Mouse (Mus musculus) midbrain, embryonic 10.5 days (tissue): ENCODE results near the gene Sirt2. TPM values are rescaled to one million over a fixed set of nuclear protein-coding genes. Genes with fewer than 3 reads are reported as not detected.

Experiments used
- DNase-seq: peaks from one replicate; pipeline ENCODE4 v3.0.0-alpha.2; 2017; ENCODE audit warnings: low spot score
- H3K27ac ChIP-seq: fragments of 300-500 bp; sonication (generic); replicated peaks from 2 replicates; pipeline ENCODE4 v1.5.1; 2016; ENCODE audit warnings: mild to moderate bottlenecking
- H3K27me3 ChIP-seq: fragments of 300-500 bp; sonication (generic); 2 replicates; pipeline ENCODE4 v1.6.1; 2016; ENCODE audit warnings: low read depth, mild to moderate bottlenecking; ENCODE audit not compliant: poor library complexity, severe bottlenecking
- H3K36me3 ChIP-seq: fragments of 300-500 bp; sonication (generic); 2 replicates; pipeline ENCODE4 v1.6.1; 2016; ENCODE audit warnings: mild to moderate bottlenecking, moderate library complexity
- H3K4me1 ChIP-seq: fragments of 300-500 bp; sonication (generic); 2 replicates; pipeline ENCODE4 v1.6.1; 2016
- H3K4me3 ChIP-seq: fragments of 300-500 bp; sonication (generic); 2 replicates; pipeline ENCODE4 v1.5.1; 2016; ENCODE audit warnings: mild to moderate bottlenecking, moderate library complexity
- H3K9me3 ChIP-seq: fragments of 300-500 bp; sonication (generic); replicated peaks from 2 replicates; pipeline ENCODE4 v1.6.1; 2016; ENCODE audit warnings: mild to moderate bottlenecking
- WGBS: fragments of 180-500 bp; shearing (Covaris S2); methylation state at CpG from one replicate; pipeline ENCODE4 v1.1.7; 2016; 5-methylcytosine and 5-hydroxymethylcytosine counted together
- polyA plus RNA-seq: library from polyadenylated mRNA; unstranded; fragments of >200 nt; fragmentation: Nextera tagmentation; extraction: Ambion mirVana; gene quantifications from 2 replicates; pipeline ENCODE4 v1.2.1, GENCODE M21; 2016

Gene Sirt2
- polyA plus RNA-seq, 1 experiment from 2014 or later, result 62.7 TPM

DNA sequence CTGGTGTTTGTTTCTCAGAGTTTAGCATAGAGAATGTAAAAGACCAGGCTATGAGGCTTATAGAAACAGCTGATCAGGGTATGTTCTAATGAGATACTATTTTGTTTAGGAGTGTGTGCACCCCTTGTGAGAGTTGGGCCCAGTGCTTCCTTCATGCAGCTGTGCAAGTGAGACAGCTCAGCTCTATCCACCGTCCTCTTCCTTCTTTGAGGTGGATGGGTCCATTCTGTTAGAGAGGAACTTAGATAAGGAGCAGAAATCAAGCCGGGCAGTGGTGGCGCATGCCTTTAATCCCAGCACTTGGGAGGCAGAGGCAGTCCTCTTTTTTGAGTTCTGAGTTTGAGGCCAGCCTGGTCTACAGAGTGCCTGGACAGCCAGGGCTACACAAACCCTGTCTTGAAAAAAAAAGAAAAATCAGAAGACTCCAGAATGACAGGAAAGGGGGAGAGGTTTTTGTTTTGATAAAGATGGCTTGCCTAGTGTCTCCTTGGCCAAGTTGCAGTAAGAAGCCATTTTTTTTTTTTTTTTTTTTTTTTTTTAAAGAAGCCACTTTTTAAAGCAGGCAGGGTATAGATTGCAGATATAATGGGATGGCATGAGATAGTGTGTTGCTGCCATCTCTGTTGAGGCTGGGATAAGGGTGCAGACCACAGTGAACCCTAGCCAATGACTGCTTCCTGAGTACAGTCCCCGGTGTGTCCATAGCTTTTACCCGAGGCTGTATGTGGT lies 47.9 kb downstream of the Sirt2 start:
- no peak overlapping the region for H3K27ac ChIP-seq
- H3K4me3 ChIP-seq, result peak overlapping the region; percentile 18; the same call in 1 of the 2 replicates
- no peak for DNase-seq
- peaks cover 77% of the 10 kb centered on the region for H3K36me3 ChIP-seq
- 93% methylated on average over 5 of the region's 5 CpGs for WGBS
- H3K27me3 ChIP-seq, result no peaks in the 10 kb centered on the region
- H3K9me3 ChIP-seq, result no peaks in the 10 kb centered on the region
- H3K4me1 ChIP-seq, result peaks cover 77% of the 10 kb centered on the region

DNA sequence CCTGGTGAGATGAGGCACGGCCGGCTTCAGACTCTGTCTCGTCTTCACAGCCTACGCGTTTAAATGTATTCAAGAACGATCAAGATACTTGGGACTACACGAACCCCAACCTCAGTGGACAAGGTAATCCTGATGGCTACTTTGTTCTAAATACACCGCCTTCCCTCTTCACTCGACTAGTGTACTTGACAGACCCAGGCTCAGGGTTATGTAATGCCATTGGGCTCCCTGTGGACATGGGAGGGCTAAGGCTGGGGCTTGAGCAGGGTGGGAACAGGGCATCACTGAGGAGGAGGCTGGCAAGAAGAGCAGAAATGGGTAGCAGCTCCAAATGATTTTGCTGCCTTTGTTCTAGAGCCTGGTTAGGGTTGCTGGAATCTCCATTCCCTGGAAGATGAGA lies 48.7 kb downstream of the Sirt2 start:
- peaks cover 85% of the 10 kb centered on the region for H3K36me3 ChIP-seq
- H3K4me3 ChIP-seq, result peak overlapping the region; percentile 18; the same call in 1 of the 2 replicates
- no peak overlapping the region for H3K27ac ChIP-seq
- H3K27me3 ChIP-seq, result no peaks in the 10 kb centered on the region
- H3K9me3 ChIP-seq, result no peaks in the 10 kb centered on the region
- WGBS, result 94% methylated on average over 9 of the region's 9 CpGs
- no peak for DNase-seq
- H3K4me1 ChIP-seq, result peaks cover 85% of the 10 kb centered on the region

DNA sequence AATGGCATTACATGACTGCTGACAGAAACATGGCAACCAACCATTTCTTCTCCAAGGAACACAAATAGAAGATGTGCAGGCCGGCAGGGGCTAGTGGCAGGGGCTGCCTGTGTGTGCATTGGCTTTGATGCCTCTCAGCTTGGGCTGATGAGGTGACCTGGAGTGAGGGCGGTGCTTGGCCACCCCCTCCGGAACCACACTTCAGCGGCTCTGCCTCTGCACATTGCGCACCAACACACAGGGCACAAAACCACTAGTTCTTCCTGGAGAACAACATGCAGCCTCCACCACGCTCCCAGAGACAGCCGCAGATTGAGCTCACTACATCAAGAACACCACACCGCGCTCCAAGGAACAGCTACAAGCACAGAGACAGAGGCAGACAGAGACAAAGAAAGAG lies 49.7 kb downstream of the Sirt2 start:
- peaks cover 95% of the 10 kb centered on the region for H3K4me1 ChIP-seq
- no peak for DNase-seq
- no peak overlapping the region for H3K27ac ChIP-seq
- WGBS, result 89% methylated on average over 9 of the region's 9 CpGs
- peak overlapping the region; percentile 26; the same call in 1 of the 2 replicates for H3K4me3 ChIP-seq
- H3K27me3 ChIP-seq, result no peaks in the 10 kb centered on the region
- no peaks in the 10 kb centered on the region for H3K9me3 ChIP-seq
- peaks cover 95% of the 10 kb centered on the region for H3K36me3 ChIP-seq

DNA sequence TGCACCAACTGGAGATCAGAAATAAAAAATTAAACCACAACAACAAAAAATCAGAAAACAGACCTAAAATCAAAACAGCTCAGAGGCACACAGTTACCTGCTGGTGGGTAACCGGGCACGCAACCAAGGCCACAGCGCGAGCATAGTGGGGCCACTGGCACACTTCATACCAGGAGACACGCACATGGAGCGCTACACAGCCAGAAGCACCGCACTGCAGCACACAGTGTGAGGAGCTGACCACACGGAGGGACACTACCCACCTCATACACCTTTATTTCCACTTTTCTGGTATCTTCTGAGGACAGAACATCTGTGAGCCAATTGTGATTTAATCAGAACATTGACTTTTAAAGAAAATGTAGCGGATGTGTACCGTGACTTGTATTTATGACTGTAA lies 50.4 kb downstream of the Sirt2 start:
- Histone ChIP-seq H3K4me1 (peaks cover 98% of the 10 kb centered on the region), H3K27me3 (no peaks in the 10 kb centered on the region), H3K4me3 (peak overlapping the region; percentile 21; the same call in 1 of the 2 replicates), H3K27ac (no peak overlapping the region), H3K36me3 (peaks cover 99% of the 10 kb centered on the region), H3K9me3 (no peaks in the 10 kb centered on the region)
- no peak for DNase-seq
- 97% methylated on average over 10 of the region's 10 CpGs for WGBS

DNA sequence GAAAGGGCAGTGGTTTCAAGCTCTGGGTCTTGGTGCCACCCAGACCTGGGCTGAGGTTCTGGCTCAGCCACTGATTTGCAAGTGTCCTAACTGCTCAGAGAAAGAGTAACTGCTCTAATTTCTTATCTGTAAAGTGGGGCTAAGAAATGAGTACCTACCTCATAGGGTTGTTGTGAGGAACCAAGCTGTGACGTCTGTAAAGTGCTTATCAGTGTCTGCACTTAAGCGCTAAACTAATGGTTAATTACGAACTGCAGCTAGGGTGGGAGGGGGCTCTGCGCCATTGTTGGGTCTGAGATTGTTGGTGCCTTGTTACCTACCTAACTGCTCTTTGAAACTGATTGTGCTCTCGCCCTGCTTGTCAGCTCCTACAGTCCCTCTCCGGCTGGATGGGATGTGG lies 51.0 kb downstream of the Sirt2 start:
- H3K36me3 ChIP-seq, result peaks cover 99% of the 10 kb centered on the region
- no peaks in the 10 kb centered on the region for H3K9me3 ChIP-seq
- no peaks in the 10 kb centered on the region for H3K27me3 ChIP-seq
- H3K4me3 ChIP-seq, result 0 out of 2 replicates have a peak overlapping the region, but pooled peaks have one; percentile 9
- H3K27ac ChIP-seq, result no peak overlapping the region
- no peak for DNase-seq
- H3K4me1 ChIP-seq, result peaks cover 92% of the 10 kb centered on the region
- 77% methylated on average over 6 of the region's 6 CpGs for WGBS

DNA sequence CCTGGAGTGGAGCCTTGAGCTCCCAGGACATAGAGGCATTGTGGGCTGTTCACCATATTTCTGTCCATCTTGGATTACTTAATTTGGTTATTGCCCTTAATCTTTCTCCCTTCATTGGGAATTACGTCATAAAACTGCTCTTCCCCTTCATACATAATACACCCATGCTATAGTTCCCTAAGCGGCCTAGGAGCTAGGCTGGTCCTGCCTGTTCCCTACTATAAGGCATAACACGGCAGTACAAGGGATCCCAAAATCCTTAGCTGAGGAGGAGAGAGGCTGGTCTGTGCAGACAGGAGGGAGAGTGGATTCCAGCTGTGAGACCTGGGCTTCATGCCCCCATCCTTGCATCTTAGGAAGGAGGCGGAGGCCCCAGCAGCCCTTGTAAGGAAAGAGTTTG lies 51.4 kb downstream of the Sirt2 start:
- DNase-seq, result no peak
- H3K4me1 ChIP-seq, result peaks cover 87% of the 10 kb centered on the region
- no peak overlapping the region for H3K27ac ChIP-seq
- H3K9me3 ChIP-seq, result no peaks in the 10 kb centered on the region
- no peaks in the 10 kb centered on the region for H3K27me3 ChIP-seq
- 0 out of 2 replicates have a peak overlapping the region, but pooled peaks have one; percentile 9 for H3K4me3 ChIP-seq
- 86% methylated on average over 4 of the region's 4 CpGs for WGBS
- H3K36me3 ChIP-seq, result peaks cover 99% of the 10 kb centered on the region

DNA sequence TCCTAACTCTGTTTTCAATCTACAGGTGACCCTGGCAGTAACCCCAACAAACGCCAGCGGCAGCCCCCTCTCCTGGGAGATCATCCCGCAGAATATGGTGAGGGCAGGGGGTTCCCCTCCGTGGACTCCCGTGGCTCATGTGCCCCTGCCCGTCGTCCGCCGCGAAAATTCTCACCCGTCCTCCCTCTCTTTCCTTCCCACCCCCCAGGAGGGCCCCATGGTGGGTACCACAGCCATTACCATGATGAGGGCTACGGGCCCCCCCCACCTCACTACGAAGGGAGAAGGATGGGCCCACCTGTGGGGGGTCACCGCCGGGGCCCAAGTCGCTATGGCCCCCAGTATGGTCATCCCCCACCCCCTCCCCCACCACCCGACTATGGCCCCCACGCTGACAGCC lies 51.9 kb downstream of the Sirt2 start:
- Histone ChIP-seq H3K27ac (no peak overlapping the region), H3K4me1 (peaks cover 86% of the 10 kb centered on the region), H3K4me3 (peak overlapping the region; percentile 15; the same call in 1 of the 2 replicates), H3K27me3 (no peaks in the 10 kb centered on the region), H3K9me3 (no peaks in the 10 kb centered on the region), H3K36me3 (peaks cover 99% of the 10 kb centered on the region)
- no peak for DNase-seq
- WGBS, result 91% methylated on average over 18 of the region's 18 CpGs

DNA sequence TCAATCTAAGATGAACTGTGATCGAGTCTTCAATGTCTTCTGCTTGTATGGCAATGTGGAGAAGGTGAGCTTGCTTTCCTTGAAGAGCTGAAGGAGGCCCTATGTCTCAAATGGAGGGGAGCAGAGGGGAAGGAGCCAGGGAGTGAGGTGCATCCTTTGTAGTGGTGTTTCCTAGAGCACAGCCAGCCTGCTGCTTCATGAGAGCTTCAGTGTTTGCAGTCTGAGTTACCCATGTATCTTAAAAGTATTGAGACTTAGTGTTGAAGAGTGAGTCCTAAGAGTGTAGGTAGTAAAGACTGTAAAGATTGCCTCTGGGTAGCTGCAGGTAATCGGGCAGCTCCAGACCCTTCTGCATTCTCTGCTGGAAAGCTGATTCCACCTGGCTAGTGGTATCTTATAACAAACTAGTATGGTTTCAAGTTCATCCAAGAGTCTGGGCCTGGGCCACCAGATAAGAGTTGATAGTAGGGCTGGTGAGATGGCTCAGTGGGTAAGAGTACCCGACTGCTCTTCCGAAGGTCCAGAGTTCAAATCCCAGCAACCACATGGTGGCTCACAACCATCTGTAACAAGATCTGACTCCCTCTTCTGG lies 52.4 kb downstream of the Sirt2 start:
- Histone ChIP-seq H3K4me1 (peaks cover 86% of the 10 kb centered on the region), H3K27ac (no peak overlapping the region), H3K27me3 (no peaks in the 10 kb centered on the region), H3K9me3 (no peaks in the 10 kb centered on the region), H3K36me3 (peaks cover 95% of the 10 kb centered on the region), H3K4me3 (peak overlapping the region; percentile 15; the same call in 1 of the 2 replicates)
- WGBS, result 90% methylated on average over 4 of the region's 4 CpGs
- DNase-seq, result no peak

DNA sequence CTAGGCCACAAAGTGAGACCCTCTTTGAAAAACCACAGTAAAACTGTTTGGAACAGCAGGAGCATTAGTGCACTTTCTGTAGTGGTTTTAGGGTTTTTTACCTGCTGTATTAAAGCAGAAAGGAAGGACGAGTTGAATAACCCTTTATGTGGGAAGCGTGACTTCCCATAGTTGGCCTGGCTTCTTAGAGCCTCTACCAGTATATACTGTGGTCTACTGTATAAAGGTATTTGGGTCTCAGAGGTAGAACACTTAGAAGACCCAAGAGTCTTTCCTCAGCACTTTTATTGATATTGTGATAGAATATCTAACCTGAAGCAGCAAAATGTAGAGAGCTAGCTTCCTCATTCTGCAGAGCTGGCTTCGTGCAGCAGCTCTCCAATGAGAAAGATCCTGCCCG lies 53.0 kb downstream of the Sirt2 start:
- H3K27me3 ChIP-seq, result no peaks in the 10 kb centered on the region
- H3K4me1 ChIP-seq, result peaks cover 84% of the 10 kb centered on the region
- WGBS, result 83% methylated on average over 4 of the region's 4 CpGs
- no peak for DNase-seq
- H3K4me3 ChIP-seq, result peak overlapping the region; percentile 34; the same call in 1 of the 2 replicates
- H3K27ac ChIP-seq, result peak overlapping the region; percentile 75; the same call in 1 of the 2 replicates
- H3K36me3 ChIP-seq, result peaks cover 89% of the 10 kb centered on the region
- no peaks in the 10 kb centered on the region for H3K9me3 ChIP-seq

DNA sequence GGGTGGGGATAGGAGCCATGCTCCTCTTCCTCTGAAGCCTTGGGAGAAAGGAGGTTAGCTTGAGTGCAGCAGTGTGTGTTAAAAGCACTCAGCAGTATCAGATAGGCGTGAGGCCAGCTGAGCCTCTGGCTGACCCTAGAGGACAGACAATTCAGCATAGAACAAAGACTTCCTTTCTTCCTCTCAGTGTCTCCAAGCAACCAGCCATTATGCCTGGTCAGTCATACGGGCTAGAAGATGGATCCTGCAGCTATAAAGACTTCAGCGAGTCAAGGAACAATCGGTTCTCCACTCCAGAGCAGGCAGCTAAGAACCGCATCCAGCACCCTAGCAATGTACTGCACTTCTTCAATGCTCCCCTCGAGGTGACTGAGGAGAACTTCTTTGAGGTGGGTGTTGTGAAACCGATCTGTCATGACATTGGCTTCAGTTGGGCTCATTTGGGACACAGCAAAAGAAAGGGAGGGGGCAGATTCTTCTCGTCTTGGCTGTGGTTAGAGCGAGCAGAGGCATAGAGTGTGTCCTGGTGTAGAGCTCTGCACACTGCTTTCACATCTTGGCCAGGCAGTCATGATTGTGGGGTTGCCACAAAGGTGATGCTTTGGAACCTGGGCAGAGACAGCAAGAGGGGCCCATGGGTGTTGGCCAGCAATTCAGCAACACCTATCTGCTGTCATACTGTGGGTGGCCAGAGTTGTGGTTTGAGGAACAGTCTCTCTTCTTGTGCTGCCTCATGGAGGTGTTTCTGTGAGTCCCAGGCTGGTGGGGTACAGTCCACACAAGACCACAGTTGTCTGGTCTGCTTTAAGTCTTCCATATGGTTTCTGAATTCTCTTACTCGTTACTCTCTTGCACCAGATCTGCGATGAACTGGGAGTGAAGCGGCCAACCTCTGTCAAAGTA lies 54.1 kb downstream of the Sirt2 start:
- Histone ChIP-seq H3K27me3 (no peaks in the 10 kb centered on the region), H3K9me3 (no peaks in the 10 kb centered on the region), H3K36me3 (peaks cover 78% of the 10 kb centered on the region), H3K4me1 (peaks cover 80% of the 10 kb centered on the region), H3K27ac (peak overlapping the region; percentile 75), H3K4me3 (peak overlapping the region; percentile 34)
- WGBS, result 53% methylated on average over 12 of the region's 12 CpGs
- peak; percentile 59 for DNase-seq

DNA sequence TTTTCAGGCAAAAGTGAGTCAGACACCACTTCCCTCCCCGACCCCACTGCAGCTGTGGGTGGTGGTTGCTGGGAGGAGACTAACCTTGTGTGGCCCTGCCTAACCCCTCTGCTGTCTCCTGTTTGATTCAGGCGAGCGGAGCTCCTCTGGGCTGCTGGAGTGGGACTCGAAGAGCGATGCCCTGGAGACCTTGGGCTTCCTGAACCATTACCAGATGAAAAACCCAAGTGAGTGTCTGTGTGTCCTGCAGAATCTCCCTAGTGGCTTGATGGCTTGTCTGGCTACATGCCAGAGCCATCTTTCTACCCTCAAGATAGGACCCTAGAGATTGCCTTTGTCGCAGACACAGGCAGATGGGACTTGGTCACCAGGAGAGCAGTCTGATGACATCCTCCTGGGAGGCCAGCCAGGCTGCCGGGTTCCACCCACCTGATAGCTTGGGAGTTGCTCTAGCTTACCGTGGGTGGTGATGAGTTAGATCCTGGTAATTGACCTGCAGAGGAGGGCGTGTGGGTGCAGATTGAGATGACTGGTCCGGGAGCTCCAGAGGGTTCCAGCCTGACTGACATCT lies 54.8 kb downstream of the Sirt2 start:
- Histone ChIP-seq H3K4me1 (peaks cover 78% of the 10 kb centered on the region), H3K9me3 (no peaks in the 10 kb centered on the region), H3K27ac (peak overlapping the region; percentile 75; the same call in 1 of the 2 replicates), H3K4me3 (no peak overlapping the region), H3K36me3 (peaks cover 71% of the 10 kb centered on the region), H3K27me3 (no peaks in the 10 kb centered on the region)
- WGBS, result 82% methylated on average over 10 of the region's 10 CpGs
- DNase-seq, result no peak

DNA sequence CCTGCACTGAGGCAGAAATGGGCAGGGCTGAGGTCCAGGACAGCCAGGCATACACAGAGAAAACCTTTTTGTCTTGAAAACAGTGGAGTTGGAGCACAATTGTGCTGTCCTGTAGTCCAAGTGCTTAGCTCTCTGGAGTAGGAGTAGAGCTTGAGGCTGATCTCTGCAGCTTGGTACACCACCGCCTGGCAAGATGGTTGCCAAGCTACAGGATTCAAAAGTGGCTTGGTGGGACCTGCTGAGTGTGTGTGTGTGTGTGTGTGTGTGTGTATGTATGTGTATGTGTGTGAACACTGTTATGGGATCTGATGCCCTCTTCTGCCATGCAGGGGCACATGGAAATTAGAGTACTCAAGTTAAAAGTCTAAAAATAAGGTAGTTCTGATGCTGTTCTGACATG lies 56.0 kb downstream of the Sirt2 start:
- Histone ChIP-seq H3K9me3 (no peaks in the 10 kb centered on the region), H3K36me3 (peaks cover 61% of the 10 kb centered on the region), H3K4me1 (peaks cover 66% of the 10 kb centered on the region), H3K27me3 (no peaks in the 10 kb centered on the region), H3K4me3 (no peak overlapping the region), H3K27ac (no peak overlapping the region)
- peak; percentile 30 for DNase-seq
- WGBS, result 72% methylated on average over 1 of the region's 1 CpGs
